Mouse (Mus musculus) forebrain, postnatal 0 days (tissue): ENCODE data around the gene Dhx8. TPM values are rescaled to one million over a fixed set of nuclear protein-coding genes. Genes with fewer than 3 reads are reported as not detected.

Experiments used
- ATAC-seq: fragments of 200-750 bp; cut with Nextera tagmentation; 2 replicates; pipeline ENCODE4 v1.8.0; 2017; ENCODE audit warnings: mild to moderate bottlenecking, moderate library complexity
- DNase-seq: peaks from one replicate; pipeline ENCODE4 v3.0.0-alpha.2; 2015
- H3K27ac ChIP-seq: fragments of 300-500 bp; sonication (generic); 2 replicates; pipeline ENCODE4 v1.5.1; 2014; ENCODE audit warnings: low read depth, mild to moderate bottlenecking, antibody characterized with exemption, low read length, moderate library complexity, mixed read lengths
- H3K27me3 ChIP-seq: fragments of 300-500 bp; sonication (generic); 2 replicates; pipeline ENCODE4 v1.6.1; 2014; ENCODE audit warnings: mild to moderate bottlenecking, low read length, mixed read lengths; ENCODE audit not compliant: insufficient read depth
- H3K36me3 ChIP-seq: fragments of 300-500 bp; sonication (generic); 2 replicates; pipeline ENCODE4 v1.6.1; 2014; ENCODE audit warnings: mild to moderate bottlenecking, moderate library complexity; ENCODE audit not compliant: insufficient read depth
- H3K4me1 ChIP-seq: fragments of 300-500 bp; sonication (generic); 2 replicates; pipeline ENCODE4 v1.6.1; 2014; ENCODE audit warnings: antibody characterized with exemption; ENCODE audit not compliant: insufficient read depth
- H3K4me2 ChIP-seq: fragments of 300-500 bp; sonication (generic); 2 replicates; pipeline ENCODE4 v1.6.1; 2014; ENCODE audit warnings: low read depth, mild to moderate bottlenecking, moderate library complexity
- H3K4me3 ChIP-seq: fragments of 300-500 bp; sonication (generic); 2 replicates; pipeline ENCODE4 v1.5.1; 2014; ENCODE audit warnings: low read depth, low read length, mixed read lengths
- H3K9ac ChIP-seq: fragments of 300-500 bp; sonication (generic); 2 replicates; pipeline ENCODE4 v1.6.1; 2014; ENCODE audit warnings: mild to moderate bottlenecking
- H3K9me3 ChIP-seq: fragments of 300-500 bp; sonication (generic); 2 replicates; pipeline ENCODE4 v1.6.1; 2016; ENCODE audit warnings: low read length
- CTCF ChIP-seq: sonication (generic); IDR thresholded peaks from 2 replicates; pipeline ENCODE4 v1.5.1; 2016; ENCODE audit warnings: antibody characterized with exemption, control low read depth, low read depth
- WGBS: fragments of 180-500 bp; shearing (Covaris S2); extraction: QIAGEN DNeasy Blood & Tissue Kit; methylation state at CpG from one replicate; pipeline ENCODE4 v1.1.7; 2014; 5-methylcytosine and 5-hydroxymethylcytosine counted together
- polyA plus RNA-seq: library from polyadenylated mRNA; unstranded; fragments of >200 nt; fragmentation: Nextera tagmentation; extraction: Ambion mirVana; gene quantifications from 2 replicates; pipeline ENCODE4 v1.2.1, GENCODE M21; 2015
- total RNA-seq: library from RNA; depleted of rRNA; stranded (reverse); fragments of >200 nt; gene quantifications from 2 replicates; pipeline ENCODE4 v1.2.3, GENCODE M21; 2014

Dhx8 gene
- total and polyA plus RNA-seq, 2 experiments from 2014 or later, result 25.0 to 33.3 TPM

DNA sequence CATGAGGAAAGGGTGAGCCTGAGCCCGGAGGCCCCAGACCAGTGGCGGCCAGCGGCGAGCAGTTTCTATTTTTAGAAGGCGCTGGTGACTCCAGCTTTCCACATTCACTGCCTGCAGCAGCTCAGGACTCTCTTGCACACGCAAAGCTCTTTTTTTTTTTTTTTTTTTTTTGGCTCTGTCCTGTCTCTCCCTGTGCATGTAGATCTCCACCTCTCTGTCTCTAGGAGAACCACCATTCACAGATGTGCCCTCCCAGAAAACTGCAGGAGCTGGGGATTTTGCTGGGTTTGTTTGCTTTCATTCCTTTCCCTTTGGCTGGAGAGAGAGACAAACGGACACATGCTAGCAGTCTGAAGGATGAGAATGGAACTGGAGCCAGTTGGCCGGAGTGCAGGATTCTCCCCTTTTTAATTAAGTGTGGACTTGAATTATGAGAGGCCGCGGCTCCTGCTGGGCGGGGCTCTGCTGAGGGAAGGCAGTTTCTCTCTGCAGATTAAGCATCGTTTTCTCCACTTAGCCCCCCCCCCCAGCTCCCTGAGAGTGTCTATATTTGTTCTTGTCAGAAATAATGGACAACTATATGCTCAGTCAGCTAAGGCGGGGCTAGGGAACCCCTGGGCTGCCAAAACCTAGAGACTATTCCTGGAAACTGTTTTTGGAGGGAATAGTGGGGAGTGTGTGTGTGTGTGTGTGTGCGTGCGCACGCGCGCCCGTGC is 58.2 kb downstream of the Dhx8 start:
- H3K4me2 ChIP-seq, result 0 out of 2 replicates have a peak overlapping the region, but pooled peaks have one; percentile 11
- H3K9ac ChIP-seq, result no peak overlapping the region
- H3K4me3 ChIP-seq, result no peak overlapping the region
- peaks cover 17% of the 10 kb centered on the region for H3K27me3 ChIP-seq
- H3K9me3 ChIP-seq, result no peaks in the 10 kb centered on the region
- DNase-seq, result peak; percentile 48
- no peak overlapping the region for H3K27ac ChIP-seq
- H3K36me3 ChIP-seq, result no peaks in the 10 kb centered on the region
- TF ChIP-seq CTCF, result no peak
- 29% methylated on average over 19 of the region's 19 CpGs for WGBS
- no peak for ATAC-seq
- H3K4me1 ChIP-seq, result no peaks in the 10 kb centered on the region

DNA sequence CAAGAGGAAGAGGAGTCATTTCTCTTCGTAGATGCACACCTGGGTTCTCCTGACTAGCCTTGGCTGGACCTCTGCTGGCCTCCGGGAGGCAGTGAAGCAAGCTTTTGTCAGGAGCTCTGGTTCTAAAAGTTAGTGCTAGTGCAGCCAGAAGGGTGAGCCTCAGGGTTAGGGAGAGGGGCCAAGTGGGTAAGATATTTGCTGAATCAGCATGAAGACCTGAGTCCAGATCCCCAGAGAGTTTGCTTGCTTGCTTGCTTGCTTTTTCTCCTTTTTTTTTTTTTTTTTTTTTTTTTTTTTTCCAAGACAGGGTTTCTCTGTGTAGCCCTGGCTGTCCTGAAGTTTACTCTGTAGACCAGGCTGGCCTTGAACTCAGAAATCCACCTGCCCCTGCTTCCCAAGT is 64.6 kb downstream of the Dhx8 start:
- Histone ChIP-seq H3K9me3 (no peaks in the 10 kb centered on the region), H3K4me2 (no peak overlapping the region), H3K27me3 (no peaks in the 10 kb centered on the region), H3K27ac (no peak overlapping the region), H3K9ac (no peak overlapping the region), H3K4me3 (no peak overlapping the region), H3K36me3 (no peaks in the 10 kb centered on the region), H3K4me1 (no peaks in the 10 kb centered on the region)
- DNase-seq, result no peak
- ATAC-seq, result no peak
- TF ChIP-seq CTCF, result no peak
- WGBS, result 80% methylated on average over 2 of the region's 2 CpGs

DNA sequence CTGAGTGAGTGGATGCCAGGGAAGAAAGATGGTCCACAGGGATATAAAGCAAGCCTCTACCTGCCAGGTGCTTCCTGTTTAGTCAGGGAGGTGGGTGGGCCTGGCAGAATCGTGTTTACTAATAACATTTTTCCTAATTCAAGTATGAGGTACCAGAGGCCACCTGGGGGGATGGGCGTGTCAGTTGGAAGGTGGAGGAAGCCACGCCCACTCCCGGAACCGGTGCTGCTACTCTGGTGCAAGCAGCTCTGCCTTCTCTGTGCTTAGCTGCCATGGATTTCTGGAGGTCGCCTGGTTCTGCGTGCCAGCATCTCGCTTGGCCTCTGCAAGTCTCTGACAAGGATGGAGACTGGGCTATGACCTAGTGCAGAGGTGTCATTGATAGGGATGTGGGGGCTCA is 65.4 kb downstream of the Dhx8 start:
- Histone ChIP-seq H3K4me3 (no peak overlapping the region), H3K36me3 (no peaks in the 10 kb centered on the region), H3K27me3 (no peaks in the 10 kb centered on the region), H3K9ac (no peak overlapping the region), H3K9me3 (no peaks in the 10 kb centered on the region), H3K4me2 (no peak overlapping the region), H3K27ac (no peak overlapping the region), H3K4me1 (no peaks in the 10 kb centered on the region)
- no peak for TF ChIP-seq CTCF
- 36% methylated on average over 8 of the region's 8 CpGs for WGBS
- ATAC-seq (no peak), DNase-seq (no peak)

DNA sequence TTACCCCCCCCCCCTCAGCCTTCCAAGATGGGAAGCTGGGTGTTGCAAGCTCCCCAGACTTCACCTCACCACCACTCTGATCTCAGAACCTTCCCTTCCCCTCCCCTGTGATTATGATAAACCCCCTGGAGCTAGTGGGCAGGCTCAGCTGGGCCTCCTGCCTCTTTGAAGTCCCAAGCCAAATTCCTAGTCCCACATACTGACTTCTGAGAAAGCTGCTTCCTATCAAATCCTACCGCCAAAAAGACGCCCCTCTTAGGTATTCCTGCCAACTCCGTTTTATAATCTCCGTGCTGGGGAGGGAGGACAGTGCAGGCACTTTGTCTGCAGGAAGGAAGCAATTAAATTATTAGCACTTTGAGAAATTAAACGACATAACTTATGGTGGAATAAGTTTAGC is 68.7 kb downstream of the Dhx8 start:
- Histone ChIP-seq H3K9ac (no peak overlapping the region), H3K36me3 (no peaks in the 10 kb centered on the region), H3K9me3 (no peaks in the 10 kb centered on the region), H3K4me1 (no peaks in the 10 kb centered on the region), H3K27me3 (no peaks in the 10 kb centered on the region), H3K27ac (no peak overlapping the region), H3K4me2 (no peak overlapping the region), H3K4me3 (no peak overlapping the region)
- no peak for DNase-seq
- TF ChIP-seq CTCF, result no peak
- WGBS, result 7% methylated on average over 5 of the region's 5 CpGs
- ATAC-seq, result no peak

DNA sequence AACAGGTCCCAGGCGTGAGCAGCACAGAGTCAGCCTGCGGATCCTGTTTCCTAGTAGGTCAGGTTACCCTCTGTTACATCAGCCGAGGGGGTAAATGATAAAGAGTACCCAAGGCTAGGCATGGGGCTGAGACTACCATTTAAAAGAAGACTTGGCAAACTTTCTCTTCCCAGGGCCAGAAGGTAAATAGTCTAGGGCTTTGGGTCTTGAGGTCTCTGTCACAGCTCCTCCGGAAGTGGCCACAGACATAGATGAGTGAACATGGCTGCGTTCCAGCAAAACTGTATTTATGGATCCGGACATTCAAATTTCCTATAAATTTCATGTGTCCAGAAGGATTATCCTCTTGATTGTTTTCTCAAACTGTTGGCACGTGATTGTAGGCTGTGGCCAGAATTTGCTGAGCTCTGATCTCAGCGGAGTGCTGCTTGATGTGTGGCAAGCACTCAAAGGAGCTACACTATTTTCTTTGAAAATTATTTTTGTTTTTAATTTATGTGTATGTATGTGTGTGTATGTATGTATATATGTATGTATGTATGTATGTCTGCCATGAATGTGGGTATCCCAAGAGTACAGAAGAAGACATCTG is 72.5 kb downstream of the Dhx8 start:
- Histone ChIP-seq H3K27me3 (no peaks in the 10 kb centered on the region), H3K4me2 (no peak overlapping the region), H3K4me3 (no peak overlapping the region), H3K9ac (no peak overlapping the region), H3K36me3 (no peaks in the 10 kb centered on the region), H3K4me1 (no peaks in the 10 kb centered on the region), H3K27ac (no peak overlapping the region), H3K9me3 (no peaks in the 10 kb centered on the region)
- DNase-seq (no peak), ATAC-seq (no peak)
- no peak for TF ChIP-seq CTCF
- WGBS, result 87% methylated on average over 8 of the region's 8 CpGs

DNA sequence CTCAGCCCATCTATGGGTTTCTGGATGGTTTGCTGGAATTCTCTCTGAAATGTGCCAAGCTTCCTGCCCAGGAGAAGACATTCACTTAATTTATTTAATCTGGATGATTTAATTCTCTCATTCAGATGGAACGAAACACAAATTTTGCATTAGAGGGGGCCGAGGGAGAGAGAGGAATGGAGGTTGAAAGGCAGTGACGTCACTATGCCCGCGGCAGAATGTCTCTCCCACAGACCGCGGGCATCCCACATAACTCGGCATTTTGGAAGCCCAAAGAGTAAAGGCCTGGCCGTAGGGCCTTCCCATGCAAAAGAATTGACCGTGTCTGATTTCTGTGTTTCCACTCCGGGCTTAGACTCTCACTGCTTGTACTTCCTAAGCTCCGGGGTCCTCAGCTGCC is 74.0 kb downstream of the Dhx8 start:
- Histone ChIP-seq H3K4me1 (no peaks in the 10 kb centered on the region), H3K9ac (no peak overlapping the region), H3K27me3 (no peaks in the 10 kb centered on the region), H3K4me3 (no peak overlapping the region), H3K36me3 (no peaks in the 10 kb centered on the region), H3K27ac (no peak overlapping the region), H3K9me3 (no peaks in the 10 kb centered on the region), H3K4me2 (no peak overlapping the region)
- DNase-seq, result no peak
- no peak for TF ChIP-seq CTCF
- 69% methylated on average over 12 of the region's 12 CpGs for WGBS
- no peak for ATAC-seq

DNA sequence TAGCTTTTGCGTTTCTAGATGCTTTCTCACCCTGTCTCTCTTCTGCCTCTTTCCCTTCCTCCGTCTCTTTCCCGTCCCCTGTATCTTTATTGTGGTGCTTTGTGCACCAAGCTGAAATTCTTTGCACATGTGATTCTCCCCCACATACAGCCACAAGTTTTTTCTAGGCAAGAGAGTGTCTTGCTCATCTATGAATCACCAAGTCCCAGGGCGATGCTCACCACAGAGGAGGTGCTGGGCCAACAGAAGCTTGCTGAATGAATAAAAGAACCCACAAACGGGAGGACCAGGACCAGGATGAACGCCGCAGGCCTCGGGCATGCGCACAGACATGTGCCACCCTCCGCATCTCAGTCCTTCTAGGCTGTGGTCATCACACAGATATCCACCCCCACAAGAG is 74.5 kb downstream of the Dhx8 start:
- H3K27ac ChIP-seq, result no peak overlapping the region
- no peak overlapping the region for H3K9ac ChIP-seq
- 82% methylated on average over 10 of the region's 10 CpGs for WGBS
- no peaks in the 10 kb centered on the region for H3K9me3 ChIP-seq
- no peak for DNase-seq
- no peaks in the 10 kb centered on the region for H3K4me1 ChIP-seq
- H3K36me3 ChIP-seq, result no peaks in the 10 kb centered on the region
- no peak overlapping the region for H3K4me3 ChIP-seq
- no peak for TF ChIP-seq CTCF
- H3K27me3 ChIP-seq, result no peaks in the 10 kb centered on the region
- ATAC-seq, result no peak
- no peak overlapping the region for H3K4me2 ChIP-seq
